Mouse (Mus musculus) kidney, embryonic 14.5 days (tissue): ENCODE measurements at regions not wholly inside any gene's neighbourhood (a gene's known extent, or its start where the extent isn't known, plus 50 kb on each side); places are given as distances from the start of the nearest gene placed in this dataset.

Experiments used
- ATAC-seq: fragments of 200-750 bp; cut with Nextera tagmentation; 2 replicates; pipeline ENCODE4 v1.8.0; 2017; ENCODE audit warnings: moderate number of reproducible peaks, mild to moderate bottlenecking, moderate TSS enrichment, moderate library complexity; ENCODE audit not compliant: low FRiP score, low TSS enrichment
- H3K27ac ChIP-seq: fragments of 300-500 bp; sonication (generic); 2 replicates; pipeline ENCODE4 v1.5.1; 2014; ENCODE audit warnings: low read depth, mild to moderate bottlenecking, low read length, moderate library complexity, mixed read lengths
- H3K27me3 ChIP-seq: fragments of 300-500 bp; sonication (generic); 2 replicates; pipeline ENCODE4 v1.6.1; 2014; ENCODE audit warnings: mild to moderate bottlenecking, low read length; ENCODE audit not compliant: control insufficient read depth, insufficient read depth
- H3K36me3 ChIP-seq: fragments of 300-500 bp; sonication (generic); 2 replicates; pipeline ENCODE4 v1.6.1; 2014; ENCODE audit warnings: low read length, mixed read lengths; ENCODE audit not compliant: control insufficient read depth, insufficient read depth
- H3K4me1 ChIP-seq: fragments of 300-500 bp; sonication (generic); 2 replicates; pipeline ENCODE4 v1.6.1; 2014; ENCODE audit warnings: low read length, mixed read lengths; ENCODE audit not compliant: control insufficient read depth, insufficient read depth
- H3K4me2 ChIP-seq: fragments of 300-500 bp; sonication (generic); replicated peaks from 2 replicates; pipeline ENCODE4 v1.6.1; 2014; ENCODE audit warnings: low read depth, mild to moderate bottlenecking, low read length
- H3K4me3 ChIP-seq: fragments of 300-500 bp; sonication (generic); 2 replicates; pipeline ENCODE4 v1.5.1; 2014; ENCODE audit warnings: mild to moderate bottlenecking, low read length
- H3K9ac ChIP-seq: fragments of 300-500 bp; sonication (generic); 2 replicates; pipeline ENCODE4 v1.6.1; 2014; ENCODE audit warnings: low read depth, mild to moderate bottlenecking, low read length, moderate library complexity
- H3K9me3 ChIP-seq: fragments of 300-500 bp; sonication (generic); 2 replicates; pipeline ENCODE4 v1.6.1; 2016; ENCODE audit warnings: low read length; ENCODE audit not compliant: control insufficient read depth
- WGBS: fragments of 180-500 bp; shearing (Covaris S2); extraction: QIAGEN DNeasy Blood & Tissue Kit; methylation state at CpG from one replicate; pipeline ENCODE4 v1.1.7; 2014; 5-methylcytosine and 5-hydroxymethylcytosine counted together

- Histone ChIP-seq H3K4me1 (no peaks in the 10 kb centered on the region), H3K27ac (no peak overlapping the region), H3K4me3 (no peak overlapping the region), H3K4me2 (no peak overlapping the region), H3K9me3 (no peaks in the 10 kb centered on the region), H3K36me3 (no peaks in the 10 kb centered on the region), H3K9ac (no peak overlapping the region), H3K27me3 (no peaks in the 10 kb centered on the region)
- 72% methylated on average over 3 of the region's 3 CpGs for WGBS
- no peak for ATAC-seq
Measured at GRCm38 (mm10) chr13:37220436-37220835, 124.6 kb upstream of the Ly86 start.

DNA sequence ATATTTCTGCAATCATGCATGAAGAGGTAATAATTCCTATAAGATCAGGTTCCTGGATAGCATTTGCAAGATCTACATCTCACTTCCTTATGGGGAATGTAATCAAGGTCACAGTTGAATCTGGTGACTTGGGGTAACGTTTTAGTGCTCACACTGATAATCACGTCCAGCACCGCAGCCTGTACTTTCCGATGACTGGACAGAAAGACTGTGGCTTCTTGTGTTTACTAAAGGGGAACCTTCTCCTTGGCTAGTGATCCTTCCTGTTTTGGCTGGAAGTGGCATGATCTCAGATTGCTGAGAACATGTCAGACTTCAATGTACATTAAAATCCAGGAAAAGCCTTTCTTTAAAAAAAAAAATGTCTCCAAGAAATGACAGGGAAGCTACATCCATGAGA, 126.4 kb upstream of the Ly86 start:
- Histone ChIP-seq H3K4me3 (no peak overlapping the region), H3K4me2 (no peak overlapping the region), H3K36me3 (no peaks in the 10 kb centered on the region), H3K27ac (no peak overlapping the region), H3K4me1 (no peaks in the 10 kb centered on the region), H3K9me3 (no peaks in the 10 kb centered on the region), H3K27me3 (no peaks in the 10 kb centered on the region), H3K9ac (no peak overlapping the region)
- no peak for ATAC-seq
- 76% methylated on average over 4 of the region's 4 CpGs for WGBS

DNA sequence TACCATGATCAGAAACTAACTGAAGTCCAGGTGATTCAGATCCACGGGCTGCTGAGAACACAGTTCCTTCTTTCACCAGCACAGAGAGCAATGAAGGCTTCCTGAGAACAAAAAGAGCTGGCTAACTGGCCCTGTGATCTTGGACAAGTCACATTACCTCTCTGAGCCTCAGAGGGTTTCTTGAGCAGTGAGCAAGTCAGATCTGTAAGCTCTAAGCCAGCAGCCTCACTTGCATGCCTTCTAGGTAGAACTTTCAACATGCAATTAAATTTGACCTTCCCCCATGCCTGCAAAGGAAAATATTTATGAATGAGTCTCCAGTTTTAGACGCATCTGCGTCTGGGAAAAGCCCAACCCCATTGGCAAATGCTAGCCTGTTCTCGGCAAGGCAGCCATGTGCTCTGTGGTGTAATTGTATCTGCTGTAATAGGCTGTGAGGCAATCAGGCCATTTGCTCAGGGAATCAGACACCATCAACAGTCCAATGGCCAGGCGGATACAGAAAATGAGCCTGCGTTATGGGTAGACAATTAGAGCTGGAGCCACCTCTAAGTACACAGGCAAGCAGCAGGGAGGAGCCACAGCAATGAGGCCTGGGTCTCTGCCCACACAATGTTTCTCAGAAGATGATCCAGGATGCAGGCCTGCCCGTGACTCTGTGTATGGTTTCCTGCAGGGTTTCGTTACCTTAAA, 130.3 kb upstream of the Ly86 start:
- no peak overlapping the region for H3K4me2 ChIP-seq
- no peak overlapping the region for H3K9ac ChIP-seq
- H3K4me3 ChIP-seq = no peak overlapping the region
- no peaks in the 10 kb centered on the region for H3K36me3 ChIP-seq
- no peak overlapping the region for H3K27ac ChIP-seq
- H3K27me3 ChIP-seq = no peaks in the 10 kb centered on the region
- peak; percentile 88 for ATAC-seq
- no peaks in the 10 kb centered on the region for H3K4me1 ChIP-seq
- WGBS = 34% methylated on average over 8 of the region's 8 CpGs
- H3K9me3 ChIP-seq = no peaks in the 10 kb centered on the region

- Histone ChIP-seq H3K9ac (no peak overlapping the region), H3K27me3 (no peaks in the 10 kb centered on the region), H3K36me3 (no peaks in the 10 kb centered on the region), H3K4me3 (no peak overlapping the region), H3K4me2 (no peak overlapping the region), H3K4me1 (no peaks in the 10 kb centered on the region), H3K9me3 (no peaks in the 10 kb centered on the region), H3K27ac (no peak overlapping the region)
- no peak for ATAC-seq
- 90% methylated on average over 2 of the region's 2 CpGs for WGBS
Measured at GRCm38 (mm10) chr13:37197136-37197535, 147.1 kb upstream of the F13a1 start.

DNA sequence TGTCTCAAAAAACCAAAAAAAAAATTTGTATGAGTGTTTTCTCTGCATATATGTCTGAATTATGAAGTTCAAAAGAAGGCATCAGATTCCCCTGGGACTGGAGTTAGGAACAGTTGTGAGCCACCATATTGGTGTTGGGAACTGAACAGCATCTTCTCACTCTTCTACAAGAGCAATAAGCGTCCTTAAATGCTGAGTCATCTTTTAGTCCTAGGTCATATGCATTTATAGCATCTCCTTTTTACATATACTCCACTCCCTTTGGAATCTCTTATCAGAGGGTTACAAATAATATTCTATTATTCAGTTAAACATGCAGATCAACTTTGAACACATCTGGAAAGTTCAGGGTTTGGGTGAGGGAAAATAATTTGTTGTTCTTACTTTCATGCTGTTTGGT, 145.8 kb upstream of the F13a1 start:
- Histone ChIP-seq H3K4me1 (no peaks in the 10 kb centered on the region), H3K27me3 (no peaks in the 10 kb centered on the region), H3K9ac (no peak overlapping the region), H3K27ac (no peak overlapping the region), H3K9me3 (no peaks in the 10 kb centered on the region), H3K4me3 (no peak overlapping the region), H3K36me3 (no peaks in the 10 kb centered on the region), H3K4me2 (no peak overlapping the region)
- ATAC-seq = no peak
- WGBS = 79% methylated on average over 1 of the region's 1 CpGs

DNA sequence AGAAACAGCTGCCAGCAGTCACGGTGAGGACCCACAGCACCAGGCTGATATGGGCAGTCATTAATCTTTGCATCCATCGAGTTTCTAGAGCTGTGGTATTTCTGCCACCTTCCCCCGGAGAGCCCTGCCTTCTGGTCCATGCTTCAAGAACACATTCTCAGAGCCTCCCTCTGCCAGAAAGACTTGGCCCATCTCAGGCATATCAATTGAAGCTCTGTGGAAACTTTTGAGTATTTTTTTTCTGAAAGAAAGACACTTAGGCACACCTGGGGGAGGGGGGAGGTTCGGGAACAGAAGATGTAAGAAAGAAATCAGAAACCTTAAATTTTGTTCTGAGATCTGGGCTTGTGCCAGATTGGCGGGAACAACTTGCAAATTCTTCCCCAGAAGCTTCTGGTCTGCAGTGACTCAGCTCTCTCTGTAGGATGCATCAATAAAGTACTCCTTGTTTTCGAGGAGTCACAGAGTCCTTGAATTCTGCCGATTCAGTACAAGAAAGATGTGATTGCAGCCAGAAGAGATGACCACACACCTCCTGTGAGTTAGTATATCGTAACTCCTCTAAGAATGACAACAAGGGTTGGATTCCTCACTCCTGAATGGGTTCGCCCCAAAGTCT, 131.2 kb upstream of the F13a1 start:
- H3K4me3 ChIP-seq = no peak overlapping the region
- no peaks in the 10 kb centered on the region for H3K36me3 ChIP-seq
- 58% methylated on average over 9 of the region's 9 CpGs for WGBS
- H3K9me3 ChIP-seq = no peaks in the 10 kb centered on the region
- H3K4me1 ChIP-seq = no peaks in the 10 kb centered on the region
- H3K4me2 ChIP-seq = no peak overlapping the region
- H3K27ac ChIP-seq = no peak overlapping the region
- ATAC-seq = no peak
- H3K9ac ChIP-seq = no peak overlapping the region
- no peaks in the 10 kb centered on the region for H3K27me3 ChIP-seq

GRCm38 (mm10) chr13:37176526-37176925, 126.5 kb upstream of the F13a1 start:
- no peaks in the 10 kb centered on the region for H3K36me3 ChIP-seq
- WGBS = 93% methylated on average over 1 of the region's 1 CpGs
- H3K27ac ChIP-seq = no peak overlapping the region
- ATAC-seq = no peak
- no peak overlapping the region for H3K9ac ChIP-seq
- H3K27me3 ChIP-seq = no peaks in the 10 kb centered on the region
- no peaks in the 10 kb centered on the region for H3K4me1 ChIP-seq
- H3K9me3 ChIP-seq = no peaks in the 10 kb centered on the region
- H3K4me2 ChIP-seq = no peak overlapping the region
- H3K4me3 ChIP-seq = no peak overlapping the region

DNA sequence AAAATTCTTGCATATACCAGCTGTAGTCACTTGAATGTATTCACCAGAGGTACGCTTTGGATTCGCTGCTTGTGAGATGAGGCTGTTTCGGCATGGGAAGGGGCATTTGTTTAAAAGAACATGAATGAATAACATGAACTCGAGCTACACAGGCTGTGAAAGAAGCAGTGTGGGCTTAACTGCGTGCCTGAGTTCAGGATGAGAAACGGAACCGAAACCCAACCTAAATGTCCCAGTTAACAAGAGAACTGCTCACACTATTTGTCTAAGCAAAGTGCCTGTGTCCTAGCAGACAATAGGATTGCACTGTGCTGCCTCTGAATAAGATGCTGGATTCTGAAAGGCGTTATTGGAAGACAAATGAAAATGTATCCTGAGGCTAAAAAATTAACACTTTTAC, 126.0 kb upstream of the F13a1 start:
- Histone ChIP-seq H3K4me1 (no peaks in the 10 kb centered on the region), H3K36me3 (no peaks in the 10 kb centered on the region), H3K27ac (no peak overlapping the region), H3K4me3 (no peak overlapping the region), H3K4me2 (no peak overlapping the region), H3K9me3 (no peaks in the 10 kb centered on the region), H3K9ac (no peak overlapping the region), H3K27me3 (no peaks in the 10 kb centered on the region)
- ATAC-seq = no peak
- WGBS = 91% methylated on average over 8 of the region's 8 CpGs

DNA sequence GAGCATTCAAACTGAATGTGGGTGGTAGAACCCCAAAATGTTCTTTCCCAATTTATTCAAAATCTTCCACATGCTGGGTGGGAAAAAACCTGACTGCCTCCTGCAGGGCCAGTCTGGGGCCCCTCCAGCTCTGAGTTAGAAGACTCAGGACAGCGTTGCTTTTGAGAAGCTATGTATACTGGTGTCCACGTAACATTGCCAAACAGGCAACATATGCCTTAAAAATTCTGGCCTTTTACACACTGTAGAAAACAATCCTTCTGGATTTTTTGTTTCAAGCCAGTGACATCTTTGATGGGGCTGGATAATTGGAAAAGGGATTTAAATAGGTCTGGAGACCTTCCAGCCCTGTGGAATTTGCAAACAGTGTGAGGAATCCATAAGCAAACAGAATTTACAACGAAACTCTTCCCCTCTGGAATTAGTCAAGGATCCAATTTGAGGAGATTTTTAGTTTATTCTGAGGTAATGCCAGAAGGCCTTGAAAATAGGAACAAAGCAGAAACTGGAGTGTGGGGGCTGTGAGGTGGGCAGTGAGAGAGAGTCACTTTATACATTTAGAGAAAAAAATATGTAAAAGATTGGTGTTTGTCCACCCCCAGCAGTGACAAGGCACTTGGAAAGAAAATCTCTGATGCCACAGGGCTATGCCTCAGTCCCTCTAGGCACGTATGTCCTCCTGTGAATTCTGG, 108.9 kb upstream of the F13a1 start:
- H3K9me3 ChIP-seq = no peaks in the 10 kb centered on the region
- H3K27ac ChIP-seq = no peak overlapping the region
- ATAC-seq = no peak
- H3K4me1 ChIP-seq = no peaks in the 10 kb centered on the region
- no peak overlapping the region for H3K4me2 ChIP-seq
- H3K36me3 ChIP-seq = no peaks in the 10 kb centered on the region
- 75% methylated on average over 4 of the region's 4 CpGs for WGBS
- H3K4me3 ChIP-seq = no peak overlapping the region
- H3K9ac ChIP-seq = no peak overlapping the region
- no peaks in the 10 kb centered on the region for H3K27me3 ChIP-seq
